Mouse (Mus musculus) c-Kit-positive CD71-positive TER-119-negative erythroid progenitor cells, embryonic 14.5 days (primary cell): Measurements from ENCODE around the gene Arhgdib.

Source experiments
- DNase-seq: peaks from one replicate; pipeline ENCODE4 v3.0.0-alpha.2; 2013; ENCODE audit warnings: low read depth

Gene Arhgdib

DNA sequence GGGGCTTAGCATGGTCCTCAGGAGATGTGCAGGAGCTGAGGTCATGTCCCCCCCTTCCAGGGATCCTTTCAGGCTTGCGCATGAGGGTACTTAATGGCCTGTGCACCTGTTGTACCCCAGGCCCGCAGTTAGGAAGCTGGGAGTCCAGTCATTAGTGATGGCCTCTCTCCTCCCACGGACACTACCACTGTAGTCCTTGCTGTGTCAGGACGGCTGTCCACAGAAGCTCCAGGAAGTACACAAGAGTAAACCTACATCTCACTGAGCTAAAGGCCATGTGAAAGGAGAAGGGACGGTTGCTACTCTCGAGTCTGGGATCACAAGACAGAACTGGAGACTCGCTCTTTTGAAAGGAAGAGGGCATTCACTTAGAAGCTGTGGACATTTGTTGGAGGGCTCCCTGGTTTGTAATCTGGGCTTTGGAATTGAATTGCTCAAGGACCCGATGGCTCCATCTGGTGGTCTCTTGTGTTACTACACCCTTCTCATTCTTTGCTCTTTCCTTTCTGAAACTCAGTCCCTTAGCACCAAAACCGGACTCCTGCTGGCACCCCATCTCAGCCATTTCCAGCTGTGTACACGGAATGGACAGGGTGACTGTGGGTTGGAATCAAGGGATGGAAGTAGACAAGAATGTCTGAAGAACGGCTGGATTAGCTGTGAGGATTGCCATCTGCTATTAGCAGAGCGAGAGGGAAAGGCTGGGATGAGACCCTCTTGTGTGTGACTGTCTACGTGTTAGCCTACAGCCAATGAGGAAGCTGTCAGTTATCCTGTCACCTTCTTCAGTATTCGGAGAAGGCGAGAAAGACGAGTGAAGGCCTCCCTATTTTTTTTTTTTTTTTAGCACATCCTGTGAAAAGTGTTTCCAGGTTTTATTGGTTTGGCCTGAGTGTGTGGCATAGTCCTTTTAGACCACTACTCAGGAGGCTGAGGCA is 21.1 kb downstream of the Arhgdib start:
- no peak for DNase-seq

GRCm38 (mm10) chr6:136917885-136918284 is 23.8 kb downstream of the Arhgdib start:
- no peak for DNase-seq

GRCm38 (mm10) chr6:136915721-136916395 is 25.8 kb downstream of the Arhgdib start:
- DNase-seq, result no peak

DNA sequence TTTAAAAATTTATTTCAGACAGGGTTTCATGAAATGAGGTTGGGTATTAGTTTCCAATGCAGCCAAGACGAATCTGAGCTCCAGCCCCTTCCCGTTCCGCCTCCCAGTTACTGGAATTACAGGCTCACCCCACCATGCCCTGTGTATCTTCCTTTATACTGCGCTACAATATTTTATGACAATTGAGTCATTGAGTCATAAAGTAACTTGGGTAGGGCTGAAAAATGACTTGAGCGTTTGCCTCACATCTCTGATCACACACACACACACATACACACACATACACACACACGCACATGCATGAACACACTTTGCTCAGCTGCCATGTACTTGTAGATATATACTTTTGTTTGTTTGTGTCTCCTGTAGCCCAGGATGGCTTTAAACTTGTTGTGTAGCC is 27.5 kb downstream of the Arhgdib start:
- DNase-seq, result no peak

DNA sequence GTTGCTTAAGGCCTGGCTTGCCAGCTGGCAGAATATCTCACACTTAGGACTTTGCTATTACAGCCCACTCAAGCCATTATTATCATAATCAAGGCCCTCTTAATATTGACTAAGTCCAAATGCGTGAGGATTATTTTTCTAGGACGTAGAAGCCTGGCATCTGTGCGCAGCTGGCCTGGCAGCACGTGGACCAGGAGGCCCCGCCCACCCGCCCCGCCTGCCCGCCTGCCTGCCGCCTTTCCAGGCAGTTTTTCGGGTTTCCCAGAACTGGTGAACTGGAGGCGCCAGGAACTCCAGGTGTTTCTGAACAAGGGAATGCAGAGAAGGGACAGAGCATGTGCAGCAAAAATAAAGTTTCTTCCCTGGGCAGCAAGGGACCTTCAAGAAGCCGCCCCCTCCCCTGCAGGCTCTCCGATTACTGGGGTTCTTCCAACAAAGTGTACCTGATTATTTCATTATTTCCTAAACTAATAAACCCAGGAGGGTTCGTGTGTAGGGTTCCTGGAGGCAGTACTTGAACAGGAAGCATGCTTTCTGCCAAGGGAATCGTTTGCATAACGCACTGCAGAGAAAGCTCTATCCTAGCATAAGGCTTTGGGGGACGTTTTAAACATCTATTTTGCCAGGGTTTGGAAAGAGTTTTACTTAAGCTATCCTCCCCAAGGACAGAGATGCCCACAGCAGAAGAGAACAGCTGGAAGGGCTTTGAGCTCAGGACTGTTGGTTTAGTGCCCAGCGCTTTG is 28.1 kb downstream of the Arhgdib start:
- DNase-seq, result no peak

DNA sequence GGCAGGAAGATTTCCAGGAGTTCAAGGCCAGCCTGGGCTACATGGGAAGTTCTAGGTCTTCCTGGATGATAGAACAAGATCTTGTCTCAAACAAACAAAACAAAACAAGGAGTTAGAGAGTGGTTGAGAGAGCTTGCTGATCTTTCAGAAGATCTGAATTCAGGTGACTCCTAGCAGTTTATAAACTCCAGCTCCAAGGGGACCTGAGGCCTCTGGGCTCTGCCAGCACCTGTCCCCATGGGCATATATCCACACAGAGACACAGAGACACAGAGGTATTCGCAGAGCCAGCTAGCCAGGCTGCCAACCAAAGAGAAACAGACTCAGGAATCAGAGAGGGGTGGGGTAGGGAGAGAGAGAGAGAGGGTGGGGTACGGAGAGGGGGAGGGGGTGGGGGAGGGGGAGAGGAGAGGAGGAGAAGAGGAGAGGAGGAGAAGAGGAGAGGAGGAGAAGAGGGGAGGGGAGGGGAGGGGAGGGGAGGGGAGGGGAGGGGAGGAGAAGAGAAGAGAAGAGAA is 28.9 kb downstream of the Arhgdib start:
- DNase-seq, result no peak

DNA sequence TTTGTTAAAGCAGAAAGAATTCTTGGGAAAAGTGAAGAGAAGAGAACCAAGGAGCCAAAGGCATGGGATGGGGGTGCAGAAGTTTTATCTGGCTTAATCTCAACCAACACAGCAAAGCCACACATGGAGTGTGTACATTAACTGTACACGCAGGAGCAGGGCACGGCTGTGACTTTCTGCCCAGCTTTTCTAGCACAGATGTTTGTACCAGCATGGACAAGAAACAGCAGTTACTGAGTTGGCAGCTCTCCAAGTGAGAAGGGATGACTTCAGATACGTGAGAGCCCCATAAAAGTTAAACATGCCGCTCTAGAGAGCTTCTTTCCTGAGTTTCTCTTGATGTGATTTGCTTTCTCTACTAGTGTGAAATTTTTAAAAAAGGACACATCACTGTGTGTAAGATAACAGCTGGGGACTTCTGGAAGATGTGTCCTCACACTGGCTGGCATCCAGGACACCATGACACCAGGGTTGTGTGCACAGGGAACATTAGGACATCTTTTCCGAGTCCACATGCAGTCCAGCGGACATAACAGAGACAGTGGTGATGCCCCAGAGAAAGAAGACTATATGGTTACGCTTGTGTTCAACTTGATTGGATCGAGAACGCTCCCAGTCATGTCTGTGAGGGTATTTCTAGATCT is 31.3 kb downstream of the Arhgdib start:
- DNase-seq, result no peak

GRCm38 (mm10) chr6:136906937-136907293 is 34.8 kb downstream of the Arhgdib start:
- no peak for DNase-seq

- DNase-seq, result no peak
Observed at GRCm38 (mm10) chr6:136906283-136906936, 35.3 kb downstream of the Arhgdib start.

- DNase-seq, result no peak
Observed at GRCm38 (mm10) chr6:136903885-136904470, 37.7 kb downstream of the Arhgdib start.

DNA sequence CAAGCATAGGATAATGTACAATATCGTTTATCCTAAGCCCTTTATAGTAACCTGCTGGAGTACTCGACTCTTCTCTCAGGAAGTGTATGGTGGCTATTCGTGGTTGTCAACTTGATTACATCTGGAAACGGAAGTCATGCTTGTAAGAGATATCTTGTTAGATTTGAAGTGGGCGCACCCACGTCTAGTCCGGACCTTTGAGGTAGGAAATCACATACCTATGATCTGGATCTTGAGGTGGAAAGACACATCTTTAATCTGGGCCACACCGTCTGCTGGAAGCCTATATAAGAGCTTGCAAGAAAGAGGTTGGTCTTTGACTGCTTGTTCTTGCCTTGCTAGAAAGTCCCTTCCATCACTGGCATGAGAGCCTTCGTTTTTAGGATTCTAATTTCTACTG is 39.2 kb downstream of the Arhgdib start:
- no peak for DNase-seq

DNA sequence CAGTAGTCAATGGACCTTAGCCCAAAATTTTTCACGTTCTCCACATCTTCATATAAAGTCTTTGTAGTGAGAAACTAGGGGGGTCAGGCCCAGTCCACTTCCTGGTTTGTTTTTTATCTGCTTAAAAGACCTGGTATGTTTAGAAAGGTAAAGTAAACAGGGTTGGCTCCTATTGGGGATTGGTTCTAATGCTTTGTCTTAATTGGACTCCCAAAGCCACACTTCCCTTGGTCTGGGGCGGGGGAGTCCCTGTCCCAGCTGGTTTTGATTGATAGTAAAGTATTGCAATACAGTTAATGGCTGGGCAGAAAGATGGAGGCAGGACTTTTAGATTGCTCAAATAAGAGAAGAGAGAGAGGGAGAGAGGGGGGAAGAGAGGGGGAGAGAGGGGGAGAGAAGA is 40.7 kb downstream of the Arhgdib start:
- no peak for DNase-seq

DNA sequence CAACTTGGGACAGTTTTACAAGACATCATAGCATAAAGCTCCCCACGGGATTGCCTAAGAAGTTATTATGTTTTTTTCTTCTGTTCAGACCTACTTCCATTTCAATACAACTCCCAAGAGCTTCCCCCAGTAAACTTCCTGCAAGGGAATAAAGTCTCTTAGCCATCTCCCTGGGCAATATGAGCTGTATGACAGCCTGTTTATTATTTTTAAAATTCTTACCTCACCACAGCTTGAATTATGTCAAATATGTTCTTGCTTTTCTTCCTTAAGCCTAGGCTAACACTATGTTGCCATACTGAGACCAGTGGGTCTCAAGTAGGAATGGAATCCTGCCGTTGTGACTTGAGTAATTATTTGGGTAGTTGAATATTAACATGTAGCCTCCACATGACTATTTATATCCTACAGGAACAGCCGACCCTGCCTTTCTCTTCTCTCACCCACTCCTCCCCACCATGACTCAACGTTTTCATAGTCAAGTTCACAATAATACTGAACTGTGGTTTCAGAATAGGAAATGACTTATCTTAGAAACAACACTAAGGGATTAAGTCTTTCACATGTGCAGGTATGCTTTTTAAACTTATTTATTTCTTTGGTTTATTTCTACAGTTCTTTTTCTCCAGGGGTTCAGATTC is 41.2 kb downstream of the Arhgdib start:
- DNase-seq, result no peak

DNA sequence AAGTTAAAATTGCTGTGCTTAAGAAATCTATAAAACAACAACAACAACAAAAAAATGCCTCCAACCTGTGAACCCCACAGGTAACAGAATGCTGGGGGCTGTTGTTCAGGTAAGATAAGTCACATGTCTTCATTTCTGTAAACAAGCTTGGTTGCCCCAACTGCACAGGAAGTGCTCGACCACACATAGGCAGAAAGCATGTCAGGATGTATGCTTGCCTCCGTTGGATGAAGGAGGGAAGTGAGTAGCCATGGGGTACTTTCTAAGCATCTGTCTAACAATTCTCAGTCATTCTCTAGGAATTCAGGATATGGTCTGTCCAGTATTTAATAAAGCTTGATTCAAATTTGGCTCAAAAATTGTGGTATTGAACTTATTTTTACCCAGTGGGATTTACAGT is 42.7 kb downstream of the Arhgdib start:
- DNase-seq, result no peak

DNA sequence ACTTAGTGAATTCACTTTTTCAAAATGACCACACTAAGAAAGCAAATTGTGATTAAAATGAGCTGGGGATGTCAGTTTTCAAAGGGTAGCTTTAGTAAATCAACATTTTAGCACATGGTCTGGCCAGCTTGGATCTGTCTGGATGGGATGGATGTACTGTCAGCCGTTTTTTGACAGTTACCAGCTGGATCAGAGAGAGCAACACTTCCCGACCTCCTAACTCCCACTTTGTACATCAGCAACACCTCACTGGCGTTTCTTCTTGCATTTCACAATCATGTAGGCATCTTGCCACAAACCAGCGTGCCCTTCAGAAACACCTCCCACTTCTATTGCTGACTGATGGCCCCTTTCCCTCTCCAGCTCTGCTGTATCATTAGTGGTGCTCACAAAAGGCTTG is 43.5 kb downstream of the Arhgdib start:
- DNase-seq, result no peak

GRCm38 (mm10) chr6:136897789-136898188 is 43.9 kb downstream of the Arhgdib start:
- no peak for DNase-seq

DNA sequence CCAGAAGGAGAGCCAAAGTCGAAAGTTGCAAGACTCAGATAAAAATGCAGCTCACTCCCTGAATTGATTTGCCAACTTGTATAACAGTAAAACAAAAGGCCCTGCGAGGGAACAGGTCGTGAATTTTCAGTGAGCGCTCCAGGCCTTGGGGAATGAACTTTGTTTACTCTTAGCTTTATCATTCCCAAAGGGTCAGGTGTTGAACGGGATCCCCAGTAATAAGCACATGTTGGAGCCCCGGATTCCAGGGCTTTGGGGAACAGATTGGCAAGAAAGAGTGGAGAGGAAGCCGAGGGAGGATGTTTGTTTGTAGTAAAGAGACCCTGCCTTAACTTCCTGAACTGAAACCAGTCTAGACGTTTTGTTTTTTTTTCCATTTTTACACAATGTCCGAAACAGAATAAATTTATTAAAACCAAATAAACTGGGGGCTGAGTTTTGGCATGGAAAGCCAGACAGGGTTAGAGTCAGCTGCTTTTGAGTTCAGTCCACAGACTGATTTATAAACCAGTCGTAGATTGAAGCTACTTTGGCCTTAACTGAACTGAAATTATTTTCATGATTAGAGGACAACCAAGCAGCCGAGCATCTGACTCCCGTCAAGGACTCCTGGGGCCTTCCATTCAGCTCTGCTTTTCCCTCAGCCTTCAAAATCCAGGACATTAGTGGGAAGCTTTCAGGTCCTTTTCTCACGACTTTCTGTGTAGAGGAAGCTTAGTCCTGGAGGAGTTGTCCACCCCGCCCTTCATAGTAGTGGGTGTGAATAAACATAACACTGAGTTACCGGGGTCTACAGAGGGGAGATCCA is 47.0 kb downstream of the Arhgdib start:
- DNase-seq, result no peak

GRCm38 (mm10) chr6:136892002-136892401 is 49.7 kb downstream of the Arhgdib start:
- no peak for DNase-seq

- no peak for DNase-seq
Observed at GRCm38 (mm10) chr6:136889554-136889953, 52.1 kb downstream of the Arhgdib start.

GRCm38 (mm10) chr6:136889067-136889466 is 52.6 kb downstream of the Arhgdib start:
- DNase-seq, result no peak
